Mouse (Mus musculus): ENCODE results near the gene Trim8.

The Trim8 gene

DNA sequence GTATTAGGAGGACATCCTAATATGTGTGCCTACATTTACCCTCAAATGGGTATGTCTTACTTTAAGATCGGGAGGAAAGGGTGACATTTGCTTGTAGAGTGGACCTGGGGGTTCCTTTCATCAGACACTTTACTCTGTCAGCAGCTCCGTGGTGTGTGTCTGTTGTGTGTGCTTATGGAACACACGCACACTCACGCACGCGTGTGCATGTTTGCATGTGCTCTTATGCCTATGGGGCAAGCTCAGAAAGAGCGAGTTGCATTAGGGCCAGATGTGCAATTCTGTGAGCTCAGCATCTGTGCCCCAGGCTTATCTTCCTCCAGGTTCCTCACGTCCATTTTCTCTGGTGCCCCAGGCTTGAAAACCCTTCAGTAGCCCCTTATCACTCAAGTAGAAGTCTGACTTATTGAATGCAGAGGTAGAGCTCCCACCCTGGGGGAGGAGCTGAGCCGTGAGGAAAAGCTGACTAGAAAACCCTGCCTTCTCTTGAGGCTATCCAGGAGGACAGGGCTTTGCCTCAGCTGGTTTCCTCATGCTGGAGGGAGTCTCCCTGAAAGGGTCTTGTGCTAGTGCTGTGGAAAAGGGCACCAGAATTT, 3.4 kb downstream of the Trim8 start:
- no peak for DNase-seq (ENCODE audit: low spot score in 2 of 2)

DNA sequence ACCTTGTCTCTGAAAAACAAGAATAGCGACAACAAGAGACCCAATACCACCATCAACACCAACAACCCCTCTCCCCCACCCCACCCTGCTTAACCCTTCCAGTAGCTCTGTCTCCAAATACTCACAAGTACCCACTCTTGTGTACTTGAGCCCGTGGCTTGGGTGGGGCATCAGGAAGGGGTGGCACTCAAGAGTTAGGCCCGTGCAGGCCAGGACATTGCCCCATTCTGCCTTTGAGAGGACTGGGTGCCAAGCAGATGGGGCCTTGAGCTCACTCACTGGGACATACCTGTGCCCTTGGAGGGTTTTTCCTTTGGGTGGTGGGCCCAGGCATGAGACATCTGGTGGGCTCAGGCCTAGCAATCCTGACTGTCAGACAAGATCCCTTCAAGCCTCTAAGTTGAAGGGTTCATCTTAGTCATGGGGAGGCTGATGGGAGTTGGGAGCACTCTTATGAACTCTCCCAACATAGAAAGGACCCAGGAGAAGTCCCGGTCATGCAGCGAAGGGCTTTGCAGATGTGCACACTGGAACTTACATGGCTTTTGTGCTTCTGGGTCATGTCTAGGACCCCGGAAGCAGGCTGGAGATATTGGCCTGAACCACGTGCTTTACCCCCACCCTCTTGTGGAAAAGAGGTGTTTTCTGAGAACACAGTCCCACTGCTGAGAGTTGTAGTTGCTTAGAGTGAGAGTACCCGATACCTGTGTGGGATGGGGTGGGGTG, 4.3 kb downstream of the Trim8 start:
- DNase-seq (ENCODE audit: low spot score in 2 of 2): no peak

DNA sequence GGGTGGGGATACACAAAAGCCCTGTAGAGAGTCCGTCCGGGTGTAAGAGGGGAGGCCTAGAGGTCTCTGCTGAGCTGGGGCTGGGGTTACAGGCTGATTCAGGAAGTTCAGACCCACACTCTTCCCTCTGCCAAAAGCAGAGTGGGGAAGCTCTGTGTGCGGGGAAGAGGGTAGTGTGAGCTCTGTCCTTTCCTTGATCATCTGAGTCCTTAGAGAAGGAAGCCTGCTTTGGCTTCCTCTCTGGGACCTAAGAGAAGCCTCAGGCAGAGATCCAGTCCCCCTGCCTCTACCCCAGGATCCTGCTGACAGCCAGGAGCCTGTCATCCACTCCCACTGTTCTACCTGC, 4.8 kb downstream of the Trim8 start:
- no peak for DNase-seq (ENCODE audit: low spot score in 2 of 2)

DNA sequence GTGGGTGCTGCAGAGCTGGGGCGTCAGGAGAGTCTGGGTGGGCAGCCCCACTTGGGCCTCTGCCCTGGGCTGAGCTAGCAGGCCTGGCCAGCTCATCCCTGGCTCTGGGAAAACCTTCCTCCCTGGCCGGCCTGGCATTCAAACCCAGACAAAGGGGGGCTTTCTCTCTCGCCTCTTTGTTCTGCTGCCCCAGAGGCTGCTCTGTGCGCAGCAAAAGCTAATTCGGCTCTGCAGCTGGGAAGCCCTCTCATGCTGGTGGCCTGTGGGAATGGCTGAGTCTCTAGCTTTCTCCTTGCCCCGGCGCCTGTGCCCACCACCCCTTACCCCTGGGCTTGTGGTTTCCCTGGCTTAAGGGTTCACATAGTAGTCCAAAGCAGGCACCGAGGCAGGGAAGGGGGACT, 5.7 kb downstream of the Trim8 start:
- no peak for DNase-seq (ENCODE audit: low spot score in 2 of 2)

DNA sequence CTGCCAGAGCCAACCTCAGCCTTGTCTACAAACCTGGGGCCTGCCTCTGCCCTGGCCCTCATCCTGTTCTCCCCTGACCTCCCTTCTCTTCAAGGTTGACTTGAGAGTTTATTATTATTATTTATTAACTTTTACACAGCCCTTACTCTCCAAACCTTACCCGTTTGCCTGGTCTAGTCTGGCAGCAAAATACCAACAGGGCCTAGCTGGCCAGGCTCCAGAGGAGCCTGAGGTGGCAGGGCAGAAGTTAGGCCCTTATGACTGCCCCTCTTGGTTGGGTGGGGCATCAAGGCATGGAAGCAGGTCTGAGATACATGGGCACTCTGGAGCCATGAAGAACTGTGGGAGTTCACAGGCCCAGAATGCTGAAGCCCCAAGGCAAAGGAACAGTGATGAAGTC, 6.3 kb downstream of the Trim8 start:
- DNase-seq (ENCODE audit: low spot score in 2 of 2): no peak

DNA sequence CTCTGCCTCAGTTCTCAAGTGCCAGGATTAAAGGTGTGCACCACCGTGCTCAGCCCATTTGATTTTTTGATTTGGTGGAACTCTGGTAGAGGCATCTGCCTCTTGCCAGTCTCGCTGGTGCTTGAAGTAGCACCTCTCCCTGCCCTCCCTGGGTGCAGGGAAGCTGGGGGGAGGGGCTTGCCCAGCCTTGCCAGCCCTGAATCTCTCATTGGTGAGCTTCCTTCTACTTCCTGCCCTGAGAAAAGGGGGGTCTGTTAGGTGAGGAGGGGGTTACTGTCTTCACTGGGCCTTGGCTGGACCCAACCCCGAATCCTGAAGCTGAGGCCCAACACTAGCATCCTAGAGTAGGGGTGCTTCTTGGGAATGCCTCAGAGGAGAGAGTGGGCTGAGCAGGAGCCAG, 7.2 kb downstream of the Trim8 start:
- no peak for DNase-seq (ENCODE audit: low spot score in 2 of 2)

DNA sequence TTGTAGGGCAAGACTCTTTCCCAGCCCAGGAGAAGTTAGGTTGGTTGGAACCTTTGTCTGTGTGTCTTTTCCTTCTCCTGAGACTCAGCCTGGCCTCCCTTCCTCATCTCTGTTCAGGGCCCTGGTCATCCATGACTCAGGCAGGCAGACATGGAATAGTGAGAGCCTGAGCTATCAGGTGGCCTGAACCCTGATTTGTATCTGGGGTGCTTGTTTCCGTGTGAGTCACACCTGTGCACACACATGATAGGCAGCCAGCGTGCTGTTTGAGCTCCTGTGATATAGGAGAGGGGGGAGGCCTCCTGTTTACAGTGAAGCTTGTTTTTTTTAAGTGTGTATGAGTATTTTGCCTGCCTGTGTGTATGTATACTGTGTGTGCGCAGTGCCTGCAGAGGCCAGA, 7.7 kb downstream of the Trim8 start:
- DNase-seq (ENCODE audit: low spot score in 2 of 2): no peak

DNA sequence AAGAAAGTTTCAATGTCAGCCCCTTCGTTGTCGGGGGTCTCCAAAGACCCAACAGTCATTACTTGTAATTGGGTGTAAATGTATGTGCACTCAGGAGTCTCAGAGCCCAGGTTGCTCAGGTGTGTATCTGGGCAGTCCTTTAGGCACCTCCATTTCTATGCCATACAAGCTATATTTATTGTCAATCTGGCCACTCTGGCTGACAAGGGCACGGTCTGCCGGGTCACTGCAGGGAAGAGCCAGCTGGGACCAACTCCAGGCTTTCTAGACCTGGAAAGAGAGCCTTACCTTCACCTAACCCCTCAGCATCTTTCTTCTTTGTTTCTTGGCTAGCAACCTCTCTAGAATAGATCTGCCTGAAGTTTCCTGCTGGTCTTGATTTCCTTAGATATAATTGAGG, 8.2 kb downstream of the Trim8 start:
- no peak for DNase-seq (ENCODE audit: low spot score in 2 of 2)

DNA sequence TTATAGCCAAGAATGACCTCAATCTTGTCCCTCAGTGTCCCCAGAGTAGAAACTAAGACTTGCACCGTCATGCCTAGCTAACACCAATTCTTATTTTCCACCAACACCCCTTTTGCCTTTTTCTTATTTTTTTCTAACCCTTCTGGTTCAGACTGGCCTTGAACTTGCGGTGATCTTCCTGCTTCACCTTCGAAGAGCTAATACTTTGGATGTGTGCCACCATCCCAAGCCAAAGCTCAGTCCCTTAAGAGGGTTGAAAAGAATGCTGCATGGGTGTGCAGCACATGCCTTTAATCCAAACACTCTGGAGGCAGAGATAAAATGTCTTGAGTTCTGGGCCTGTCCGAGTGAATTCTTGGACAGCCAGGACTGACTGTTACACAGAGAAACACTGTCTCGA, 8.9 kb downstream of the Trim8 start:
- DNase-seq (ENCODE audit: low spot score in 2 of 2): no peak

DNA sequence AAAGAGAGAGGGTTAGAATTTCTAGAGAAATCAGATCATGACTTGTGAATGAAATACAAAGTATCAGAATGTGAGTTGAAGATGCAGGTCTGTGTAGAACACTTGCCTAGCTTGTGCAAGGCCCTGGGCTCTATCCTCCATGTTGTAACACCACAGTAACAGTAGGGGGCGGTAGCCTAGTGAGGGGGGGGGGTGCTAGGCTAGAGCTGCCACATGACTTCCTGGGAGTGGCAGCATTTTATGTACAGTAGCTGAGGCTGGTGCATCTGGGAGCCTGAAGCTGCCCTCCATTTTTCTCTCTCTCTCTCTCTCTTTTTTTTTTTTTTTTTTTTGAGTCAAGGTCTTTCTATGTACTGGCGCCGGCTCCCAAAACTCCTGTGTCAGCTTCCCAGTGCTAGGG, 9.3 kb downstream of the Trim8 start:
- no peak for DNase-seq (ENCODE audit: low spot score in 2 of 2)

DNA sequence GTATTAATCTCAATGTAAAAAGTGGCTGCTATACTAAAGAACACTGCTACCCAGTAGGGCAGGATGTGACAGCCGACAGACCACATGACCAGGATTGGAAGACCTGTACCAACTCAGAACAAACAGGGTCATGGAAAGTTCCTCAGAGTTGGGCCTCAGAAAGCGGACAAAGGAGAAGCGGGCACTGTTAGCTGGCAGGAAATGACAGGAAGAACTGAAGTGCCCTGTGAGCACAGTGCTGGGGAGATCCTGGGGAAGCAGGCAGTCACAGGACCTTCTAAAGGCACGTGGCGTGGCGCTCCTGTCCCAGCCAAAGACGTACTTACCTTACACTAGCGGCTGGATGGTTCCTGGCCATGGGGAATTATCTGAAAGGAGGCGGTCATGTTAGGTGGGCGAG, 9.8 kb downstream of the Trim8 start:
- DNase-seq (ENCODE audit: low spot score in 2 of 2): no peak

DNA sequence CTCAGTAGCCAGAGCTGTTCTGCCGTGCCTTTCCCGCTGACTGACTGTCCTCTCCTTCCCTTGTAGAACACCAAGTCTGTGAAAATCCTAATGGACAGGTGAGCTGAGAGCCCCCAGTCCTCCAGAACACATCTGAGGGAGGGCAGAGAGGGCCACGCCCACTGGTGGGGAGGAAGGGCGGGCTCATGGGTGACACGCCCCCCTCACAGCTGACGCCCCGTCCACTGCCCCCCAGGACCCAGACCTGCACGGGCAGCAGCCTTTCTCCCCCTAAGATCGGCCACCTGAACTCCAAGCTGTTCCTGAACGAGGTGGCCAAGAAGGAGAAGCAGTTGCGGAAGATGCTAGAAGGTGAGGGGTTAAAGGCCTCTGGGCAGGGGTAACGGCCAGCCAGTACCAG, 12.9 kb downstream of the Trim8 start:
- DNase-seq (ENCODE audit: low spot score in 2 of 2): no peak

DNA sequence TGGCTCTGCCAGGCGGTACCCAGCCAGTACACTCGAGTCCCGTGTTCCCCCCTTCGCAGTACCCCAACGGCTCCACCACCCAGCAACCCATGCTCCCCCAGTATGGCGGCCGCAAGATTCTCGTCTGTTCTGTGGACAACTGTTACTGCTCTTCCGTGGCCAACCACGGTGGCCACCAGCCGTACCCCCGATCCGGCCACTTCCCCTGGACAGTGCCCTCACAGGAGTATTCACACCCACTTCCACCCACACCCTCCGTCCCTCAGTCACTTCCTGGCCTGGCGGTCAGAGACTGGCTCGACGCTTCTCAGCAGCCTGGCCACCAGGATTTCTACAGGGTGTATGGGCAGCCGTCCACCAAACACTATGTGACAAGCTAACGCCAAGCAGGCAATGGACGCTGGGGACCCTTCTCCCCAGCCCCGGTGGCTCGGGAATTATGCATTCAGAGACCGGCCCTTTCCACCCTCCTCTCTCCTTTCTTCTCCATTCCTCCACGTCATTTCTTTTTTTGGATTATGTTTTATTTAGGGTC, 13.9 kb downstream of the Trim8 start:
- no peak for DNase-seq (ENCODE audit: low spot score in 2 of 2)

DNA sequence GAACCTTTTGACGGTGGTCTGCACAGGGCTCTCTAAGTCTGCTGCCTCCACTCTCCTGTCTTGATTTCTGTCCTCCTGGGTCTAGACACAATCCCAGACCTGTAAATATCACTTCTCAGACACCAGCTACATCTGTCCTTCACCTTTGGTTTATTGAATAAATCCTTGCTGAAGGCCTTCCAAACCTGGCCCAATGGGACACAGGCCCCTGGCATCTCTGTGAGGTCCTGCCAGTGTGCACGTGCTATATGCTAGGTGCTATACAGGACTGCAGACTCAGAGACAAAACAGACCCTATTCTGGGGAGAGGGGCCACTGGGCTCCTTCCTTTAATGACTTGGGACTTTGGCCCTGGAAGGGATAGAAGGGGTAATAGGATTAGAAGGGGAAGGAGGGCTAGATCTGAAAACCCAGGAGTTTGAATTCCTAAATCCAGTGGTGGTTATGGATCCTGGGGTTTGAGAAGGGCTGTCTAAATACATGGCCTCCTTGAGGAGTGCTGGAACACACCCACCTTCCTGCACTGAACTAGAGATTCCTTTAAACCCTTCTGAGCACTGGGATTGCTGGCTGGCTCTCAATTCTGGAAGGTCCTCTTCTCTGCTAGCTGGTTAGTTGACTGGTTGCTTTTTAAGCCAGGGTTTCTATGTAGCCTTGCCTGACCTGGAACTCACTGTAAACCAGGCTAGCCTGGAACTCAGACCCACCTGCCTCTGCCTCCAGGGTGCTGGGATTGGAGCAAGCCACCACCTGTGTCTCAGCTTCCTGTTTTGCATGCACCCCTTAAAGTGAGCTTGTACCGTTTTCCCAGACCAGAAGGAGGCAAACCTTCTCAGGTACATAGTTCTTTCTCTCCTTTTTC, 15.4 kb downstream of the Trim8 start:
- DNase-seq (ENCODE audit: low spot score in 2 of 2): no peak

DNA sequence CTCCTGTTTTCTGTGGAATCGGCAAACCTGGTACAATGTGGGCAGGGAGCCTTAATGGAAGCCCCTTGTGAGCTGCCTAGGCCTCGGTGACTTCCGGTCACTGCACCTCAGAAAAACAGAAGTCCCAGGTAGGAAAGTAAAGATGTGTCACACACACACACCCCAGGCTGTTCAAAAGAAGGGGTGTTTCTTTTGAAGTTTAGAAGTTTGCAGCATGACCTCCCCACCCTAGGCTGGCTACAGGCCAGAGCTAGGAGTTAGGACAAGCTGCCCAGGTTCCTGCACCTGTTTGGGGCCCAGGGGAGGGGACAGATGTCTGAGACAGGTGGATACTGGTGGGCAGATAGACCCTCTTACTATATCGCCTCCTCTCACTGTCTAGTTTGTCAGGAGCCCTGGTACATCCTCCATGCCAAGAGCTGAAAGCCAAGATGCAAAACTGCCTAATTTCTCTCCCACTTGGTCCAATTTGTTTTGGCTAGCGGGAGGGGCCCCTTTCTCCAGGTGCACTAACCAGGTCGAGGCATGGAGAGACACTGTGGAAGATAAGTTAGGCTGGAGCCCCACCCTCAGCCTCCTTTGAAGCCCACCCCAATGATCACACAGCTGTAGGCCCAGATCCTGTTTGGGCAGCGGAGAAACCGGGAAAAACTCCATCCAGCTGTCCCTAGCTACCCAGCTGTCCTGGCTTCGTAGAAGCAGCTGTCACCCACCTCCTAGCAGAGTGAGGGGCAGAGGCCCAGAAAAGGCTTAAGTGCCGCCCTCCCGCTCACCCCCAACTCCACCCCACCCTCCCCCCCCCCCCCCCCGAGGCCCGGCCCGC, 16.2 kb downstream of the Trim8 start:
- DNase-seq (ENCODE audit: low spot score in 2 of 2): no peak

DNA sequence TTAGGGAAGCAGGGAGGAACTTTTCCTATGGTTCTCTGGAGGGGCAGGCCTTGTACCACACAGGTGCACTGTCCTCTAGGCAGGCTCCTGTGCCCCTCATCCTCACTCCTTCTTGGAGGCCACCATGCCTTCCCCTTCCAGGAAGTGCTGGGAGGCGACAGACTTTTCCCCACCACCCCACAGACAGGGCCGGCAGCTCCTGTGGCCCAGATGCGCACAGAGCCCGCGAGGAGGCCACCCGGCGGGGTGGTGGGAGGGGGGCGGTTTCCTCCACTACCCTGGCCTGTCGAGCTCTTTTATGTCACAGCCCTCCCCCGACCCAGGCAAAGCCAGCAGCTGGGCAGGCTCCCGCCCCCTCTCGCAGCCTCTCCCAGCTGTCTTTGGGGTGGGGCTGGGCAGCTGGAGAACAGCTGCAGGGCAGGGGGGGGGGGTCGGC, 16.9 kb downstream of the Trim8 start:
- DNase-seq (ENCODE audit: low spot score in 2 of 2): peak in 1 of 2 experiments; percentile 65

DNA sequence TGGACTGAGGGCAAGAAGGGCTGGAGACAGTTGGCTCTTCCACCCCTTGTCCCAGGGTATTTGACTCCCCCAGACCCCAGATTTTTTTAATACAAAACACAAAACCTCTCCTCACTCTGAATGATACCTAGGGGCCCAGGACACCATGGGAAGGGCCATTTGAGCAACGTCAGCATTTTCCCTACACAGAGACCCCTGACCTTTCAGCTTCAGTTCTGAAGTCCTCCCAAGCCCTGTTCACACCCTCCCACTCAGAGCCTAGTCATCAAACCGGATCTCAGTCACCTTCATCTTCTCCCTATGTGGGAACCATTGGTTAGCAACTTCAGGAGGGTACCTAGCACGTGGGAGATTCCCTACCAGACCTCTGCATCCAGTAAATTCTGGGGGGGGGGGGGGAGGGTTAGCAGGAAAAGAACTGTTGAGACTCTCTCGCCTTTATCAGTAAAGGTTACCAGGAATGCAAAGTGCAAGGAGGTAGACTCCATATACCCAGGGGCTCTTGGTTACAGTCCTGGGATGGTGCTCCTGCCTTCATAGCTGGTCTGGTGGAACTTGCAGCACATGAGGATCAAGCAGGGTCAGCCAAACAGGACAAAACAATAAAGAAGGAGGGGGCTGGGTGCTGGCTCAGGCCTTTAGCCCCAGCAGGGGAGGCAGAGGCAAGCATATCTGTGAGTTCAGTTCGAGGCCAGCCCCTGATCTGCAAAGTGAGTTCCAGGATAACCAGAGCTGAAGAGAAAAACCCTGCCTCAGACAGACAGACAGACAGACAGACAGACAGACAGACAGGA, 17.5 kb downstream of the Trim8 start:
- DNase-seq (ENCODE audit: low spot score in 2 of 2): no peak

DNA sequence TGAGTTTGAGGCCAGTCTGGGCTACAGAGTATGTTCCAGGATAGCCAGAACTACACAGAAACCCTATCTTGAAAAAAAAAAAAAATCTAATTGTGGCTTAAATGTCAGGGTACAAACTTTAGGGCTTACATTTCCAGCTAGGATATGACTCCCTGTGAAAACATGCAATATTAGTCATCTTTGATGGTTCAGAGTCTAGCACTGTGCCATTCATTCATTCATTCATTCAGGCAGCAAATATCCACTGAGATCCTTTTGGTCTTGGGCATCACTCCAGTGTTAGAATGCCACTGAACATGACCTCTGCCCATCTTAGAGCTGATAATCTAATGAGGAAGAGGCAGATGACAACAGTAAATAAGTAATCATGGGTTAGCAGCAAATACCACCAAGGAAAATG, 20.2 kb downstream of the Trim8 start:
- no peak for DNase-seq (ENCODE audit: low spot score in 2 of 2)

DNA sequence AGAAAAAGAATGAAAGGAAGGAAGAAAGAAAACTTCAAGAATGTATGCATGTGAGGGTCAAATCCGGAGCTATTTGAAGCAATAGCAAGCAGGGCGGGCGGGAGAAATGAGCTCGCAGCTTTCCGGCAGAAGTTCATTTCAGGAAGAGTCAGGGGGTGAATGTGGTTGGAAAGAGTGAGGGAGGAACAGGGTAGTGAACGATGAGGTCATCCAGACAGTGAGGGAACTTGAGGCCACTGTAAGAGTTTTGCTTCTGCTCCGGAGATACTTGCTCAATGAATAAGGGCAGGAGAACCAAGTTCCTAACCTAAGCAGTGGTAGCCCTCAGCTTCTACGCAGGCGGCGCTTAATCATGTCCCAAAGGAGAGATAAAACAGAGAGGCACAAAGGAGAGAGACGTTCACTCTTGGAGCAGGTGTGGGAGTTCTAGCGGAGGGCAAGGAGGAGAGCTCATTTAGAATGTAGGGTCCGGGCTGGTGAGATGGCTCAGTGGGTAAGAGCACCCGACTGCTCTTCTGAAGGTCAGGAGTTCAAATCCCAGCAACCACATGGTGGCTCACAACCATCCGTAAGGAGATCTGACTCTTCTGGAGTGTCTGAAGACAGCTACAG, 21.0 kb downstream of the Trim8 start:
- no peak for DNase-seq (ENCODE audit: low spot score in 2 of 2)

DNA sequence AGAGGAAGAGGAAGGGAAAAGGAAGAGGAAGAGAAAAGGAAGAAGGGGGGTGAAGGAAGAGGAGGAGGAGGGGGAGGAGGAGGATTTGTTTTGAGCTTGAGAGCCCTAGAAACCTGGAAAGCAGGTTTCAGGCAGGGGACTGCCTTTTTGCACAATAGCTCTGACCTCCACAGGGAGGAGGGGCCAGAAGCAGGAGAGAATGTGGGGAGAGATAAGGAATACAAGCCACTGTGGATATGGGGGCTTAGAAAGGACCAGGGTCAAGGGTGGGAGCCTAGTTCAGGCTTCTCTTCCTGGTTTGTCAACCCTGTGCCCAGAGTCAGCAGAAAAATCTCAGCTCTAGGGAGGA, 21.6 kb downstream of the Trim8 start:
- DNase-seq (ENCODE audit: low spot score in 2 of 2): no peak

Data from urinary bladder, postnatal 4 days (tissue).